Mouse (Mus musculus): Measurements from ENCODE around the gene Hunk.

DNA sequence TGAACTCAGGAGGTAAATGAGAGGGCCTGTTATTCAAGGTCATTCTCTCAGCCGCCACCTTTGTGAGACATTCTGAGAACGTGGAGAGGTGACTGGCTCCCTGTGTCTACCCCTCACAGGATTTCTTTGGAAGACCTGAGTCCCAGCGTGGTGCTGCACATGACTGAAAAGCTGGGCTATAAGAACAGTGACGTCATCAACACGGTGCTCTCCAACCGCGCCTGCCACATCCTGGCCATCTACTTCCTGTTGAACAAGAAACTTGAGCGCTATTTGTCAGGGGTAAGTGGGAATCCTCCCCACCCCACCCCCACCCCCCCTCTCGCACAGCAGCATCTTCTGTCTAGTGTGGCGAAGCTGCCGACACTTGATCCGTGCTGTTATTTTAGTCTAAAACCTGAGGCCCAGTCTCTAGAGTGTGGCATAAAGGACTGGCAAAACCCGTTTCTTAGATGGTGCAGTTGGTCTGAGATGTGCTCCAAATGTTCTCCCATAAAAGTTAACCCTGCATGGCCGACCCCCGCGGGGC is 90.0 kb downstream of the Hunk start:
- TF ChIP-seq CTCF (IDR thresholded peaks at IDR 0.05; ENCODE audit: low read depth, low read length) (no peak), POLR2A (IDR thresholded peaks at IDR 0.05; ENCODE audit: extremely low read depth, insufficient read depth, low read length) (no peak)

Data from liver, adult 2 months (tissue).